Mouse (Mus musculus) CH12F3 (cell line): ENCODE data around the gene Sema7a.

ENCODE experiments used
- in situ Hi-C: fragments of 300-500 bp; cut with MboI; formaldehyde crosslinking; loops from 2 replicates; pipeline ENCODE4 v1.14.3; 2020; ENCODE audit warnings: low sequenced_read_pairs

Sema7a gene

DNA sequence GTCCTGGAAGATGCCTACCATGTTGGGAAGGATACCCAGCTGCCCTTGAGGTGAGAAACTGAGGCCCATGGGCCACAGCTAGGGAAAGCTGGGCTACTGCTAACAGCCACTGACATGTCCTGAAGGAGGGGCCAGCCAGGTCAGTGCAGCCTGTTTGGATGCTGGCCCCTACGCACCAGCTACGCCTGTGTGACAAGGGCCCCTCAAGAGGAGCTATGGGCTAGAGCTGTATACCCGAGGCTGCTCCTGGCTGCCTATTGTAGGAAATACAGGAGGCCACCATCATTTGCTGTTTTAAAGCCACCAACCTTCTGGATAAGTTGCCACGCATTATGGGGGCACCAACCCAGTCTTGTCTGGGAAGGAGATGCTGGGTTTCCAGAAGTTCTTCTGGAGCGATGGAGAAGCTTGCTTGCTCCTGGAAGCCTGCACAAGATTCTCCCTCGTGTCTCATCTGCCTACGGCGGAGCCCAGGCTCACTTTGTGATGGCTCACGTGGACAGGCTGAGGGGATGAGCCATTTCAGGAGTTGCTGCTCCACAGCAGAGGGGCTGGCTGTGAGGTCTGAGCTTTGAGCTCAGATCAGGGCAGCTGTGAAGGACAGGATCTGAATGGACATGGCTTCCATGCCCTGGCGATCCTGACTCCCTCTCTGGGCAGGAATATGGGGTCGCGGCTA, 68.6 kb downstream of the Sema7a start:
- in situ Hi-C loops: no loop called here

DNA sequence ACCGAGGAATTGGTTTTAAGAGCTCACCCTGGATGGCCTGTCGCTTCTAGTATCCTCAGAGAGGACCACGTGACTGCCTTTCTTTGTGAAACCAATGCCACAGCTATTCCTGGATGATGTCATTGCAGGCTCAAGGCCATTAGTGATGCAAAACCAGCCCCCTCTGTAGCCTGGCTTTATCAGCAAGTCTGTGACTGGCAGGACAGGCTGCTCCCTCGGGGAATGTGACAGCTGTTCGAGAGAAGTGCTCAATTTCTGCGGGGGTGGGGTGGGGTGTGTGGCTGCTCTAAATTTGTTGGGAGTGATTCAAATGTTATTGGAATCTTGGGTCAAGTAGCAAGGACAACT, 69.1 kb downstream of the Sema7a start:
- in situ Hi-C loops: no loop called here

DNA sequence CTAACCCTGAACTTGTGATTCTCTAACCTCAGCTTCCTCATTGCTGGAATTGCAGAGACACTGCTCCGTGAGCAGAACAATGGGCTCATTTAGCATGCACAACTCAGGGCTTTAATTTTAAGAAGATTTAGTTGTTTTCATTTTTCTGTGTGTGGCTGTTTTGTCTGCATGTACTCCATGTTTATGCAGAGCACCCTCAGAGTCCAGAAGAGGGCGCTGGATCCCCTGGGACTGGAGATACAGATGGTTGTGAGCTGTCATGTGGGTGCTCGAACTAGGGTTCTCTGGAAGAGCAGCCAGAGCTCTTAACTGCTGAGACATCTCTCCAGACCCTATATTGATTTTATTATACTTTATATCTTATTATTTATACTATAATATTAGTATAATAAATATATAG, 69.7 kb downstream of the Sema7a start:
- in situ Hi-C loops: no loop called here

DNA sequence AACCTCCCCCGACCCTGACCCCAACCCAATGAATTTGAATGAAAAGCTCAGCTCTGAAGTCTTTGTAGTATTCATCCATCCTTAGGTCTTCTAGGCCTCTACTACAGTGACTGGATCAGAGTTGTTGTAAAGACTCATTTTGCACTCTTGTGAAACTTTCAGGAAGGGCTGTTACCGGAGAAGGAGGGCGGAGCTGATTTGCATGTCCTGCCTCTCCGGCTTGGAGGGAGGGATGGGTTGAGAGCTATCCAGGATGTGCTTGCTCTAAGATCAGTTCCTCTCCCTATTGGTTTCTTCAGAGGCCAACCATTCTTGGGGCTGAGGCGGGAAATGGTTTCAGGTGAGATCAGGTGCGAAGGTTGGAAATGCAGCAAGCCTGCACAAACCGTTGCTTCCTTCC, 71.1 kb downstream of the Sema7a start:
- in situ Hi-C loops: no loop called here

DNA sequence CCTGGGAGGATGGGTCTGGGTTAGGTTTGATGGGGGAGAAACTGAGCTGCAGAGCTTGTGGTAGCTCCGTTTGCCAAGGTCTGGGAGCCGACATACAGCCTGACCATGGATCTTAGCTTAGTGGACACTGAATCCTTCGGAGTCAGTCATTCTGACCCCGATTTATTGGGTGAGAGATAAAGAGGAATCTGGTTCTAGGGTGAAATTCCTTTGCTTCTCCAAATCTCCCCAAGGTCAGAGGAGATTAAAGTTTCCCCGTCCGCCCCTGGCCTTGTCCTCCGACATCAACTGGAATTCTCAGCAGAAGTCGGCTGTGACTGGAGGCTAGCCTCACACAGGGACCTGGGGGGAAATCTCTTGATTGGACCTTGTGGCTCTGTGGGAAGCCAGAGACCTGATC, 71.6 kb downstream of the Sema7a start:
- in situ Hi-C loops: no loop called here
